Mouse (Mus musculus): ENCODE data around the gene Crhbp. TPM values are rescaled to one million over a fixed set of nuclear protein-coding genes. Genes with fewer than 3 reads are reported as not detected.
A peak's percentile ranks its signal among the peaks of the same experiment; 100 is the strongest.

Gene Crhbp
- polyA plus RNA-seq, 1 experiment: 3.1 TPM

GRCm38 (mm10) chr13:95477173-95477572, 32.4 kb upstream of the Crhbp start:
- TF ChIP-seq CTCF (IDR thresholded peaks at IDR 0.05; ENCODE audit: borderline replicate concordance, control insufficient read depth, extremely low read depth, insufficient read depth, low read length, poor library complexity): no peak
- WGBS: 91% methylated on average over 6 of the region's 6 CpGs
- Histone ChIP-seq H3K27me3 (ENCODE audit: control insufficient read depth, insufficient read depth, low read length) (no peaks in the 10 kb centered on the region), H3K4me1 (replicated peaks; ENCODE audit: control insufficient read depth, insufficient read depth, low read length) (no peaks in the 10 kb centered on the region), H3K27ac (ENCODE audit: control insufficient read depth, insufficient read depth, low read length) (no peak overlapping the region), H3K36me3 (ENCODE audit: control insufficient read depth, insufficient read depth, low read length) (no peaks in the 10 kb centered on the region), H3K4me3 (ENCODE audit: control insufficient read depth, insufficient read depth, low read length) (no peak overlapping the region)
- no peak for DNase-seq

DNA sequence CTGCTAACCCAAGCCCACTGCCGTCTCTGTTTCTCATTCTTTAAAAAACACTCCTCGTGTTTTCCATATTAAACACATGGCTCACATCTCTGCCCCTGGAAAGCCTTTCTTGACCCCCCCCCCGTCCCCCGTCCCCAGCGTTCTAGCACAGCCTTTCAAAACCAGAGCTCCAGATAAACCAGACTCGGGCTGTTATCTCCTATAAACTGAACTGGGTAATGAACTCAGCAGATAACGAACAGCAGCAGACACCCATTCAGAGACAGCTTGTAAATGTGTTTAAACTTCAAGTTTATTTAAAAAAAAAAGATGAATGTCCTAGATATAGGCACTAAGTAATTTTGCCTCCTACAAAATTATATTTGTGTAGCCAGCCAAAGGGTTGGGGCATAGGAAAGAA, 30.4 kb upstream of the Crhbp start:
- Histone ChIP-seq H3K36me3 (ENCODE audit: control insufficient read depth, insufficient read depth, low read length) (no peaks in the 10 kb centered on the region), H3K4me1 (replicated peaks; ENCODE audit: control insufficient read depth, insufficient read depth, low read length) (no peaks in the 10 kb centered on the region), H3K4me3 (ENCODE audit: control insufficient read depth, insufficient read depth, low read length) (no peak overlapping the region), H3K27me3 (ENCODE audit: control insufficient read depth, insufficient read depth, low read length) (no peaks in the 10 kb centered on the region), H3K27ac (ENCODE audit: control insufficient read depth, insufficient read depth, low read length) (no peak overlapping the region)
- TF ChIP-seq CTCF (IDR thresholded peaks at IDR 0.05; ENCODE audit: borderline replicate concordance, control insufficient read depth, extremely low read depth, insufficient read depth, low read length, poor library complexity): no peak
- TF ChIP-seq POLR2A (IDR thresholded peaks at IDR 0.05; ENCODE audit: control insufficient read depth, extremely low read depth, insufficient read depth, low read length, poor library complexity): no peak
- 86% methylated on average over 7 of the region's 7 CpGs for WGBS
- DNase-seq: no peak

DNA sequence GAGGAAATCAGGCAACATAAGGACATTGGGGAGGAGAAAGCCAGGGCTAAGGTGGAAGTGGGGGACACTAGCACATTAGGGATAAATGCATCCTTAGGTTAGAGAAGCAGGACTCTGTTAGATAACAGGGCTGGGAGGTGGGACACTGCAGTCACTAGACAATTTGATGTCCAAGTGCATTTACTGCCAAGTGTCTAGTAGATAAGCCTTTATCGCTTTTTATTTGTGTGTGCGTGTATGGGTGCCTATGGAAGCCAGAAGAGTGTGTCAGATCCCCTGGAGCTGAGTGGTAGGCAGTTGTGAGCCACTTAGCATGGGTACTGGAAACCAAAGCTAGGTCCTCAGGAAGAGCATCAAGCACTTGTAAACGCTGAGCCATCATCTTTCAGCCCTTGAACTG, 29.6 kb upstream of the Crhbp start:
- Histone ChIP-seq H3K4me1 (replicated peaks; ENCODE audit: control insufficient read depth, insufficient read depth, low read length) (no peaks in the 10 kb centered on the region), H3K36me3 (ENCODE audit: control insufficient read depth, insufficient read depth, low read length) (no peaks in the 10 kb centered on the region), H3K27ac (ENCODE audit: control insufficient read depth, insufficient read depth, low read length) (no peak overlapping the region), H3K4me3 (ENCODE audit: control insufficient read depth, insufficient read depth, low read length) (no peak overlapping the region), H3K27me3 (ENCODE audit: control insufficient read depth, insufficient read depth, low read length) (no peaks in the 10 kb centered on the region)
- no peak for DNase-seq
- TF ChIP-seq CTCF (IDR thresholded peaks at IDR 0.05; ENCODE audit: borderline replicate concordance, control insufficient read depth, extremely low read depth, insufficient read depth, low read length, poor library complexity) (no peak), POLR2A (IDR thresholded peaks at IDR 0.05; ENCODE audit: control insufficient read depth, extremely low read depth, insufficient read depth, low read length, poor library complexity) (no peak)
- WGBS: 88% methylated on average over 3 of the region's 3 CpGs

DNA sequence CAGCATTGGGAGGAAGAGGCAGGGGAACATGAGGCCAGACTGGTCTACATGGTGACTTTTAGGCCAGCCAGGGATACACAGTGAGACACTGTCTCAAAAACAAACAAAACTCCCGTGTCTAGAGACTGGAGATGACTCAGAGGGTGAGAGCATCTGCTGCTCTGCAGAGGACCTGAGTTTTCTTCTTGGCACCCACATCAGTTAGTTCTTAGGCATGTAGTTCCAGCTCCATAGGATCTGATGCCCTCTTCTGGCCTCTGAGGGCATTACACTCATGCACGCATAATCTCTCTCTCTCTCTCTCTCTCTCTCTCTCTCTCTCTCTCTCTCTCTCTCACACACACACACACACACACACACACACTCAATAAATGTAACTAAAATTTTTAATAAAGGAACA, 26.2 kb upstream of the Crhbp start:
- DNase-seq: peak; percentile 31
- no peaks in the 10 kb centered on the region for H3K36me3 ChIP-seq (ENCODE audit: control insufficient read depth, insufficient read depth, low read length)
- H3K27ac ChIP-seq (ENCODE audit: control insufficient read depth, insufficient read depth, low read length): no peak overlapping the region
- WGBS: 83% methylated on average over 2 of the region's 2 CpGs
- H3K4me1 ChIP-seq (replicated peaks; ENCODE audit: control insufficient read depth, insufficient read depth, low read length): no peaks in the 10 kb centered on the region
- H3K4me3 ChIP-seq (ENCODE audit: control insufficient read depth, insufficient read depth, low read length): no peak overlapping the region
- TF ChIP-seq CTCF (IDR thresholded peaks at IDR 0.05; ENCODE audit: borderline replicate concordance, control insufficient read depth, extremely low read depth, insufficient read depth, low read length, poor library complexity) (no peak), POLR2A (IDR thresholded peaks at IDR 0.05; ENCODE audit: control insufficient read depth, extremely low read depth, insufficient read depth, low read length, poor library complexity) (no peak)
- no peaks in the 10 kb centered on the region for H3K27me3 ChIP-seq (ENCODE audit: control insufficient read depth, insufficient read depth, low read length)

GRCm38 (mm10) chr13:95451529-95451928, 6.8 kb upstream of the Crhbp start:
- H3K27ac ChIP-seq (ENCODE audit: control insufficient read depth, insufficient read depth, low read length): no peak overlapping the region
- TF ChIP-seq CTCF (IDR thresholded peaks at IDR 0.05; ENCODE audit: borderline replicate concordance, control insufficient read depth, extremely low read depth, insufficient read depth, low read length, poor library complexity): no peak
- no peak for TF ChIP-seq POLR2A (IDR thresholded peaks at IDR 0.05; ENCODE audit: control insufficient read depth, extremely low read depth, insufficient read depth, low read length, poor library complexity)
- H3K4me1 ChIP-seq (replicated peaks; ENCODE audit: control insufficient read depth, insufficient read depth, low read length): peaks cover 2% of the 10 kb centered on the region; the same call in 1 of the 2 replicates
- no peaks in the 10 kb centered on the region for H3K36me3 ChIP-seq (ENCODE audit: control insufficient read depth, insufficient read depth, low read length)
- no peaks in the 10 kb centered on the region for H3K27me3 ChIP-seq (ENCODE audit: control insufficient read depth, insufficient read depth, low read length)
- 72% methylated on average over 2 of the region's 2 CpGs for WGBS
- no peak overlapping the region for H3K4me3 ChIP-seq (ENCODE audit: control insufficient read depth, insufficient read depth, low read length)
- DNase-seq: no peak

DNA sequence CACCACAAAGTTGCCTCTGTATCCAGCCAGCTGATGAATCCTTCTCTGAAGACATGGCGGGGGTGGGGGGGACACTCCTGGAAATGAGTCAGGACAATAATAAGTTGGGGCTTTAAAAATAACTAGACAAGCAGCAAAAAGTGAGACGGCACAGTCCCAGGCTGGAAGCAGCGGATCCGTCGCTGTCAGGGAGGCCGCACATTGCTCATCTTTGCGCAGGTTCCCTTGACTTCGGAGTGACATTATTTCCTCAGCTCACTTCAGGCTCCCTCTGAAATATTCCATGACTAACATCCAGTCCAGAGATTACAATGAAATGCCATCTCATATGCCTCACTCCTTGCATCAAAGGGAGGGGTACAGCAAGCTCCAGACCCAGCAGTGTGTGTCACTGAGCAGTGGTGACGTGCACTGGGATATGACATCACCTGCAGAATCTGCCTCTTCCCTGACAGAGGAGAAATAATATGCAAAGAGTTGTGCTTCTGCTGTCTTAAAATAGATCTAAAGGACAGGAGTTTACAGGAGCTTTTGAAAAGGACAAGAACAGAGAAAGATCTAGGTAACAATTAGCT, 6.0 kb upstream of the Crhbp start:
- Histone ChIP-seq H3K4me3 (ENCODE audit: control insufficient read depth, insufficient read depth, low read length) (no peak overlapping the region), H3K27me3 (ENCODE audit: control insufficient read depth, insufficient read depth, low read length) (no peaks in the 10 kb centered on the region), H3K4me1 (replicated peaks; ENCODE audit: control insufficient read depth, insufficient read depth, low read length) (peaks cover 2% of the 10 kb centered on the region; the same call in 1 of the 2 replicates), H3K36me3 (ENCODE audit: control insufficient read depth, insufficient read depth, low read length) (no peaks in the 10 kb centered on the region), H3K27ac (ENCODE audit: control insufficient read depth, insufficient read depth, low read length) (no peak overlapping the region)
- 94% methylated on average over 9 of the region's 9 CpGs for WGBS
- TF ChIP-seq POLR2A (IDR thresholded peaks at IDR 0.05; ENCODE audit: control insufficient read depth, extremely low read depth, insufficient read depth, low read length, poor library complexity): no peak
- TF ChIP-seq CTCF (IDR thresholded peaks at IDR 0.05; ENCODE audit: borderline replicate concordance, control insufficient read depth, extremely low read depth, insufficient read depth, low read length, poor library complexity): no peak
- no peak for DNase-seq

DNA sequence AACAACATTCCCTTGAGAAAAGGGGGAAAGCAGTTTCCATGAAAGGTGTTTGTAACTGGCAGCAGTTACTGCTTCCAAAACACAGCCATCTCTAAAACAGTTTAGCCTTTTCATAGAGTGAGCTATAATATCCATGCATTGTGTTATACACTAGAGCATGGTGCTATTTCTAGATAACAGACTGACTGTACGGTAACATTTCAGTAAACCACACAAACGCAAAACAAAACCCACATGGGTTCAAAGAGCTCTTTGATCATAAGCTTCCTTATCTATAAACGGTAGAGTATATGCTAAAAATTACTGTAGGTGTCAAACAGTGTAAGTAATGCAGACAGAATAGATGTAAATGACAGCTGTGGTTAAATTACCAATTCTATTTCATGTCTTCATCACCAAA, 5.0 kb upstream of the Crhbp start:
- H3K4me1 ChIP-seq (replicated peaks; ENCODE audit: control insufficient read depth, insufficient read depth, low read length): peaks cover 2% of the 10 kb centered on the region; the same call in 1 of the 2 replicates
- H3K27me3 ChIP-seq (ENCODE audit: control insufficient read depth, insufficient read depth, low read length): no peaks in the 10 kb centered on the region
- WGBS: 3% methylated on average over 3 of the region's 3 CpGs
- DNase-seq: no peak
- no peak overlapping the region for H3K4me3 ChIP-seq (ENCODE audit: control insufficient read depth, insufficient read depth, low read length)
- TF ChIP-seq CTCF (IDR thresholded peaks at IDR 0.05; ENCODE audit: borderline replicate concordance, control insufficient read depth, extremely low read depth, insufficient read depth, low read length, poor library complexity) (no peak), POLR2A (IDR thresholded peaks at IDR 0.05; ENCODE audit: control insufficient read depth, extremely low read depth, insufficient read depth, low read length, poor library complexity) (no peak)
- H3K36me3 ChIP-seq (ENCODE audit: control insufficient read depth, insufficient read depth, low read length): no peaks in the 10 kb centered on the region
- no peak overlapping the region for H3K27ac ChIP-seq (ENCODE audit: control insufficient read depth, insufficient read depth, low read length)
